Mouse (Mus musculus) kidney, embryonic 16.5 days (tissue): ENCODE measurements around the gene Tbcb. TPM values are rescaled to one million over a fixed set of nuclear protein-coding genes. Genes with fewer than 3 reads are reported as not detected.

ENCODE experiments used
- ATAC-seq: fragments of 200-750 bp; cut with Nextera tagmentation; 2 replicates; pipeline ENCODE4 v1.8.0; 2017; ENCODE audit warnings: moderate TSS enrichment; ENCODE audit not compliant: low FRiP score, low TSS enrichment
- H3K27ac ChIP-seq: fragments of 300-500 bp; sonication (generic); 2 replicates; pipeline ENCODE4 v1.5.1; 2014; ENCODE audit warnings: low read length
- H3K27me3 ChIP-seq: fragments of 300-500 bp; sonication (generic); 2 replicates; pipeline ENCODE4 v1.6.1; 2014; ENCODE audit warnings: low read length, control low read depth, mixed read lengths; ENCODE audit not compliant: insufficient read depth
- H3K36me3 ChIP-seq: fragments of 300-500 bp; sonication (generic); 2 replicates; pipeline ENCODE4 v1.6.1; 2014; ENCODE audit warnings: low read length, control low read depth, mixed read lengths; ENCODE audit not compliant: insufficient read depth
- H3K4me1 ChIP-seq: fragments of 300-500 bp; sonication (generic); 2 replicates; pipeline ENCODE4 v1.6.1; 2014; ENCODE audit warnings: low read length, control low read depth, mixed read lengths; ENCODE audit not compliant: insufficient read depth
- H3K4me2 ChIP-seq: fragments of 300-500 bp; sonication (generic); replicated peaks from 2 replicates; pipeline ENCODE4 v1.6.1; 2014; ENCODE audit warnings: low read depth, low read length
- H3K4me3 ChIP-seq: fragments of 300-500 bp; sonication (generic); 2 replicates; pipeline ENCODE4 v1.5.1; 2014; ENCODE audit warnings: mild to moderate bottlenecking, low read length
- H3K9ac ChIP-seq: fragments of 300-500 bp; sonication (generic); replicated peaks from 2 replicates; pipeline ENCODE4 v1.6.1; 2014; ENCODE audit warnings: low read length
- H3K9me3 ChIP-seq: fragments of 300-500 bp; sonication (generic); 2 replicates; pipeline ENCODE4 v1.6.1; 2016; ENCODE audit warnings: low read length, control low read depth
- WGBS: fragments of 180-500 bp; shearing (Covaris S2); extraction: QIAGEN DNeasy Blood & Tissue Kit; methylation state at CpG from one replicate; pipeline ENCODE4 v1.1.7; 2014; 5-methylcytosine and 5-hydroxymethylcytosine counted together
- polyA plus RNA-seq: library from polyadenylated mRNA; unstranded; fragments of >200 nt; fragmentation: Nextera tagmentation; extraction: Ambion mirVana; gene quantifications from 2 replicates; pipeline ENCODE4 v1.2.1, GENCODE M21; 2015

Gene Tbcb
- polyA plus RNA-seq, 1 experiment from 2014 or later: 206 TPM

DNA sequence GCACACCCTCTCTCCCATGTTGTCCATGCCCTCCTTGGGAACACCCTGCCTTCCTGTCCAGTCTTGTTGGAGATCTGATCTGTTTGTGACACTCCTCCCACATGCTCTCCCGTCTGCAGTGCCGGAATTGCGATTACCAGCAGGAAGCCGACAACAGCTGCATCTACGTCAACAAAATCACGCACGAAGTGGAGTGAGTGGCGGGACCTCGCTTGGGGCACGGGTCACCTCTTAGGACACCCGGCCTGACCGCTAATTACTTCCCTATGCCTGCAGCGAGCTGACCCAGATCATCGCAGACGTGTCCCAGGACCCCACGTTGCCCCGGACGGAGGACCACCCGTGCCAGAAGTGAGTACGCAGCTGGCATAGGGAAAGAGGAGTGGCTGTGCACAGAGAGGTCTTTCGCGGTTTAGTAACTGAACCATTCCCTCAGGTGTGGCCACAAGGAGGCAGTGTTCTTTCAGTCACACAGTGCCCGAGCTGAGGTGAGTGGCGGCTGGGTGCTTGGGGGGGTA is 618 bp upstream of the Tbcb start:
- Histone ChIP-seq H3K36me3 (peaks cover 8% of the 10 kb centered on the region), H3K27me3 (no peaks in the 10 kb centered on the region), H3K4me1 (peaks cover 17% of the 10 kb centered on the region), H3K27ac (peak overlapping the region; percentile 98), H3K4me3 (peak overlapping the region; percentile 77), H3K9me3 (no peaks in the 10 kb centered on the region), H3K4me2 (peak overlapping the region; percentile 67), H3K9ac (peak overlapping the region; percentile 83)
- WGBS: 3% methylated on average over 24 of the region's 24 CpGs
- peak; percentile 2 for ATAC-seq

DNA sequence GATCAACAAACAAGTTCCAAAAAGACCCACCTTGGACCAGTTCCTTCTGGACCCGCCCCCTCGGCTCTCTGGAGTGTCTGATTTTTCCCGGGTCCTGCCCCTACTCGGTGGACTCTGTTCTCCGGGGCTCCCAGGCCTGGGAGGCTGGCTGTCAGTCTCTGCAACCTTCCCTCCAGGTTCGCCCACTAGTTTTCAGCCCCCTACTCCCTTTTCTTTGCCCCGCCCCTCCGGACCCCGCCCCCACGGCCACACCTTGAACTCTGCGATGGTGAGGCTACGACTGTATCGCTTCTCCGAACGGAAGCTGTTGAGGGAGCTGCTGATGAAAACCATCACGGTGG is 774 bp downstream of the Tbcb start:
- peak overlapping the region; percentile 77 for H3K4me3 ChIP-seq
- no peaks in the 10 kb centered on the region for H3K9me3 ChIP-seq
- H3K36me3 ChIP-seq: peaks cover 22% of the 10 kb centered on the region
- H3K4me2 ChIP-seq: peak overlapping the region; percentile 75
- H3K4me1 ChIP-seq: peaks cover 17% of the 10 kb centered on the region
- no peaks in the 10 kb centered on the region for H3K27me3 ChIP-seq
- H3K9ac ChIP-seq: peak overlapping the region; percentile 83
- under 1% methylated on average over 16 of the region's 16 CpGs for WGBS
- no peak for ATAC-seq
- H3K27ac ChIP-seq: no peak overlapping the region

DNA sequence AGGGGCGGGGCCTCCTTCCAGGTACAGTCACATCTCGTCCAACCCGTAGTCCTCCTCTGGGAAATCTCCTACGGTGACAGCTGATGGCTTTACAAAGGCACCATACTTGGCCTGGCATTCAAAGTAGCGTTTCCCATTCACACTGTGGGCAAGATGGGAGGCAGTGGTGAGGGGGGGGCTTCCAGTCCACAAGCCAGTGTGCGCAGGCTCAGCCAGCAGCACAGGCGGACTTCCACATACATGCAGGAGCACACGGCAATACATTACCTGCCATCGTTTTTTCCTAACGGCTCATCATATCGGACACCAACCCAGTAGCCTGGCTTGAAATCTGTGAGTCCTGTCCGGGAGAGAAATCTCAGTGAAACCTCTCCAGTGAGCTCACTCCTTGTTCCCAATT is 7.9 kb downstream of the Tbcb start:
- Histone ChIP-seq H3K4me2 (no peak overlapping the region), H3K9ac (no peak overlapping the region), H3K27ac (no peak overlapping the region), H3K4me3 (no peak overlapping the region), H3K4me1 (peaks cover 5% of the 10 kb centered on the region; the same call in 1 of the 2 replicates), H3K36me3 (peaks cover 42% of the 10 kb centered on the region), H3K27me3 (no peaks in the 10 kb centered on the region), H3K9me3 (no peaks in the 10 kb centered on the region)
- ATAC-seq: no peak
- 95% methylated on average over 12 of the region's 12 CpGs for WGBS

DNA sequence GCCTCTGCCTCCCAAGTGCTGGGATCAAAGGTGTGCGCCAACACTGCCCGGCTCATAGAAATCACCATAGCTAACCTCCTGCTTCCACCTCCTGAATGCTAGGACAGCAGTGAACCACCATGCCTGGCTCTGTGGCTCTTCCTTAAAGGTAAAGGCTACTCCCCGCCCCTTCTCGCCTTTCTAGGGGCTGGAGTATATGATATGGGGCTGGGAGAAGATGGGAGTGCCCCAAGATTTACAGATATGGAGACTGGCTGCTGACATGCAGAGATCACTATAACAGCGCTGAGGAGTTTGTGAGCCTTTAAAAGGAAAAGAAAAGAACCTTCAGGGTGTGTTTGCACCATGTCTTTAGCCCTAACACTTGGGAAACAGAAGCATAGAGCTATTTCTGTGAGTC is 9.9 kb downstream of the Tbcb start:
- H3K9me3 ChIP-seq: no peaks in the 10 kb centered on the region
- H3K9ac ChIP-seq: no peak overlapping the region
- H3K4me3 ChIP-seq: no peak overlapping the region
- H3K27me3 ChIP-seq: no peaks in the 10 kb centered on the region
- H3K36me3 ChIP-seq: peaks cover 38% of the 10 kb centered on the region
- peaks cover 10% of the 10 kb centered on the region; the same call in 1 of the 2 replicates for H3K4me1 ChIP-seq
- ATAC-seq: no peak
- H3K4me2 ChIP-seq: no peak overlapping the region
- H3K27ac ChIP-seq: no peak overlapping the region
- 91% methylated on average over 5 of the region's 5 CpGs for WGBS

DNA sequence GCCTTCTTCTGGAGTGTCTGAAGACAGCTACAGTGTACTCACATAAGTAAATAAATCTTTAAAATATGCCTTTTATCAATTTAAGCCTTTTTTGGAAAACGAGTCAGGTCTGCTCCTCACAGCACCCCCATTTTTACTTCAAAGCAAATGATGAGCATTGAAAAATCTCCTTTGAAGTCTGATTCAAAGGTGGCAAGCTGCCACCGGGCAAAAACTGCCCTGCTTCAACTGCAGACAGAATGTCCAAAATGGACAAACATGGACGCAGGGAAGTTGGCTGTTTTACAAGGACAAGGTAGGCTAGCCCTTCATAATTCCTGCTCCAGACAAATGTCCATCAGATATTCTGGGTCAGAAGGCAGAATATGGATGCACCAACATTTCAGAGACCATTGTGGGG is 10.6 kb downstream of the Tbcb start:
- Histone ChIP-seq H3K4me3 (no peak overlapping the region), H3K36me3 (peaks cover 30% of the 10 kb centered on the region), H3K27ac (no peak overlapping the region), H3K9me3 (no peaks in the 10 kb centered on the region), H3K9ac (no peak overlapping the region), H3K4me2 (no peak overlapping the region), H3K4me1 (peaks cover 10% of the 10 kb centered on the region; the same call in 1 of the 2 replicates), H3K27me3 (no peaks in the 10 kb centered on the region)
- 84% methylated on average over 3 of the region's 3 CpGs for WGBS
- ATAC-seq: no peak

DNA sequence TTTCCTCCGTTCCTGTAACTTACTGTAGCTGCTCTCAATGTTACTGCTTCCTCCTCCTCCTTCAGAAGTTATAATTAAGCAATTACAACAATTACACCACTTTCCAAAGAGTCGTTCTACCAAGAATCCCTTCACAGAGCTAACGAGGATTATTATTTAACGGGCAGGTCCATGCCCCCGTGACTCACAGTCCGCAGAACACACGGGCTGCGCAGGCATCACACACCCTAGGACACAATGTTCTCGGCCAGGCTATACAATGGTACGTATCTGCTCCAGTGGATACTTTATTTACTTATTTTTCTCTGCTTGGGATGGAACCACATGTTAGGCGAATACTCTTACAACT is 12.1 kb downstream of the Tbcb start:
- Histone ChIP-seq H3K4me3 (peak overlapping the region; percentile 61), H3K9me3 (no peaks in the 10 kb centered on the region), H3K4me2 (peak overlapping the region; percentile 97), H3K36me3 (peaks cover 20% of the 10 kb centered on the region), H3K27ac (no peak overlapping the region; the same call in 1 of the 2 replicates), H3K9ac (peak overlapping the region; percentile 68), H3K27me3 (no peaks in the 10 kb centered on the region), H3K4me1 (peaks cover 10% of the 10 kb centered on the region; the same call in 1 of the 2 replicates)
- ATAC-seq: 0 out of 2 replicates have a peak, but pooled peaks have one; percentile 35
- WGBS: 15% methylated on average over 11 of the region's 11 CpGs

DNA sequence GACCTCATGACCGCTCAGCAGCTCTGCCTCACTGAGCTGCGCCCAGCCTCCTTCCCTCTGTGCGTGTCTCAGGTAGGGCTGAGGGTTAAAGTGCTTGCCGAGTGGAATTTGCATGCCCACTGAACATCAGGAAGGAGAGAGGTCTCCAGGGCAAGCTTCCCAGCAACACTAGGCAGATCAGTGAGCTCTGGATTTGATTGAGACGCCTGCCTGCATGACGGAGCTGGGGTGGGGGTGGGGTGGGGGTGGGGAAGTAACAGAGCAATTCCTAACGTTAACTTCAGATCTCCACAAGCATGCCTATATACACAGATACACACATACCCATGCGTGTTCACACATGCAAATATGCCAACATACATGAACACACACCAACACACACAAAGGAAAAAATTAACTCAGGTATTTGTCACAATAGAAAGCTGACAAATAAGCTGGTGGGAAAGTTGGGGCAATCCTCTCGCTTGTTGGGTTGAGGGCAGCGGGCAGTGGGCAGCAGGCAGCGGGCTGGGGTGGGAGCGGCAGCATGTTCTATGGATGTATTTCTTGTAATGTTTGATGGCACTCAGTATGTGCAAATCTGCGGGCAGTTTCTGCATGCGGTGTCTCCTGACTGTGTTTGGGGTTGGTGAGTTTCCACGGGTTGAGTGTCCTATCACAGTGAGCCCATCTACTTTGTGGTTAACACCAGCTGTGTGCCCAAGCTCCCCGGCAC is 12.6 kb downstream of the Tbcb start:
- Histone ChIP-seq H3K4me2 (peak overlapping the region; percentile 97), H3K4me3 (peak overlapping the region; percentile 61), H3K36me3 (peaks cover 18% of the 10 kb centered on the region), H3K9me3 (no peaks in the 10 kb centered on the region), H3K27me3 (no peaks in the 10 kb centered on the region), H3K4me1 (peaks cover 10% of the 10 kb centered on the region; the same call in 1 of the 2 replicates), H3K27ac (peak overlapping the region; percentile 81), H3K9ac (peak overlapping the region; percentile 68)
- 1% methylated on average over 16 of the region's 16 CpGs for WGBS
- peak; percentile 80 for ATAC-seq

DNA sequence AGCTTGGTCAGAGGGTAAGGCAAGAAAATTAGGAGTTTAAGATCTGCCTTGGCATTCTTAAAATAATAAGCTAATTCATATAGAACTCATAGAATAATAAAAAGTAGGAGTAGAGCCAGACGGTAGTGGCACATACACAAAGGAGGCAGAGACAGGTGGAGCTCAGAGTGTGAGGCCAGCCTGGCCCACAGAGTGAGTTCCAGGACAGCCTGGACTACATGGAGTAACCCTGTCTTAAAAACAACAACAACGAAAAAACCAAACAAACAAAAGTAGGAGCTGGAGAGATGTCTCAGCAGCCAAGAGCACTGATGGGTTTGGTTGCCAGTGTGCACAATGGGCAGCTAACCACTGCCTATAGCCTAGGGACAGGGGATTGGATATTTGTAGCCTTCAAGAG is 14.8 kb downstream of the Tbcb start:
- H3K27me3 ChIP-seq: no peaks in the 10 kb centered on the region
- peaks cover 10% of the 10 kb centered on the region; the same call in 1 of the 2 replicates for H3K4me1 ChIP-seq
- WGBS: 63% methylated on average over 2 of the region's 2 CpGs
- no peak overlapping the region for H3K9ac ChIP-seq
- H3K27ac ChIP-seq: no peak overlapping the region
- H3K4me3 ChIP-seq: no peak overlapping the region
- no peaks in the 10 kb centered on the region for H3K36me3 ChIP-seq
- ATAC-seq: no peak; the same call in 1 of the 2 replicates
- no peaks in the 10 kb centered on the region for H3K9me3 ChIP-seq
- H3K4me2 ChIP-seq: no peak overlapping the region

DNA sequence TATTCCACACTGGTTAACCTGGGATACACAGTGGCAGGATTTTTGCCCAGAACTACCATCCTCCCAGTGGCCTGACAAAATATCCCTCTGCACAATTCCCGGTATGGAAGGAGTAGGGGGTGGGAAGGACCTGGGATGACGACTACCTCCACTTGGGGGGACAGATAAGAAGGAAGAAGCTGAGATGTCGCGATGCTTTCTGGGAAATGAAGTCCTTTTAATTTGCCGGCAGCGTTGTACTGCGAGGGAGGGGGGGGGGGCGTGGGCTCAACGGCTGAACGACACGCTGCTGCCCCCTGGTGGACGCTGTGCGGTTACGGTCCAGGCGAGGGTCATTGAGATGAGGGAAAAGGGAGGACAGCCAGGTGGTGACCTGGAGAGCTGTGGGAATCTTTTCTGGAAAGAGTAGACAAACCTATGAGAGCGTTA is 15.3 kb downstream of the Tbcb start:
- Histone ChIP-seq H3K36me3 (no peaks in the 10 kb centered on the region), H3K4me1 (peaks cover 10% of the 10 kb centered on the region; the same call in 1 of the 2 replicates), H3K27ac (no peak overlapping the region), H3K4me3 (0 out of 2 replicates have a peak overlapping the region, but pooled peaks have one; percentile 6), H3K9me3 (no peaks in the 10 kb centered on the region), H3K4me2 (peak overlapping the region; percentile 39), H3K9ac (peak overlapping the region; percentile 23; the same call in 1 of the 2 replicates), H3K27me3 (no peaks in the 10 kb centered on the region)
- WGBS: under 1% methylated on average over 13 of the region's 16 CpGs
- ATAC-seq: peak; percentile 46

DNA sequence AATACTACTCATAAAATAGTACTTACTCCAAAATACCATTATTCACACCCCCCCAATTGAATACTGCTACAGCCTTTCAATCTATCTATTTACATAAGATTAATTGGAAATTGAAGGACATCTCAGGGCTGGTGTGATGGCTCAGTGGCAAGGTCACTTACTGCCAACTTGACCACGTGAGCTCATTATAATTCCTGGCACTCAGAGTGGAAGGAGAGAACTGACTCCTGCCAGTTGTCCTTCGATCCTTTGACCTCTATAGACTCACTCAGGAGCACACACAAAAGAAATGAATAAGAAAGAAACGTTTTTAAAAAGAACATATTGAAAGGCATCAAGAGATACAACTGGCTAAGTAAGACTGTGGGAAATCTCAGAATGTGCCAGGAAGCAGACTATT is 16.2 kb downstream of the Tbcb start:
- 95% methylated on average over 3 of the region's 3 CpGs for WGBS
- peaks cover 10% of the 10 kb centered on the region; the same call in 1 of the 2 replicates for H3K4me1 ChIP-seq

More for the DNA sequence above, 16.2 kb downstream of the Tbcb start:
- Histone ChIP-seq H3K27ac (no peak overlapping the region), H3K36me3 (no peaks in the 10 kb centered on the region), H3K9ac (no peak overlapping the region), H3K4me3 (no peak overlapping the region), H3K9me3 (no peaks in the 10 kb centered on the region), H3K4me2 (no peak overlapping the region), H3K27me3 (no peaks in the 10 kb centered on the region)
- ATAC-seq: no peak
